Mouse (Mus musculus) forebrain, postnatal 0 days (tissue): ENCODE results near the gene Lingo3. TPM values are rescaled to one million over a fixed set of nuclear protein-coding genes. Genes with fewer than 3 reads are reported as not detected.

ENCODE experiments used
- ATAC-seq: fragments of 200-750 bp; cut with Nextera tagmentation; 2 replicates; pipeline ENCODE4 v1.8.0; 2017; ENCODE audit warnings: mild to moderate bottlenecking, moderate library complexity
- DNase-seq: peaks from one replicate; pipeline ENCODE4 v3.0.0-alpha.2; 2015
- H3K27ac ChIP-seq: fragments of 300-500 bp; sonication (generic); 2 replicates; pipeline ENCODE4 v1.5.1; 2014; ENCODE audit warnings: low read depth, mild to moderate bottlenecking, antibody characterized with exemption, low read length, moderate library complexity, mixed read lengths
- H3K27me3 ChIP-seq: fragments of 300-500 bp; sonication (generic); 2 replicates; pipeline ENCODE4 v1.6.1; 2014; ENCODE audit warnings: mild to moderate bottlenecking, low read length, mixed read lengths; ENCODE audit not compliant: insufficient read depth
- H3K36me3 ChIP-seq: fragments of 300-500 bp; sonication (generic); 2 replicates; pipeline ENCODE4 v1.6.1; 2014; ENCODE audit warnings: mild to moderate bottlenecking, moderate library complexity; ENCODE audit not compliant: insufficient read depth
- H3K4me1 ChIP-seq: fragments of 300-500 bp; sonication (generic); 2 replicates; pipeline ENCODE4 v1.6.1; 2014; ENCODE audit warnings: antibody characterized with exemption; ENCODE audit not compliant: insufficient read depth
- H3K4me2 ChIP-seq: fragments of 300-500 bp; sonication (generic); 2 replicates; pipeline ENCODE4 v1.6.1; 2014; ENCODE audit warnings: low read depth, mild to moderate bottlenecking, moderate library complexity
- H3K4me3 ChIP-seq: fragments of 300-500 bp; sonication (generic); 2 replicates; pipeline ENCODE4 v1.5.1; 2014; ENCODE audit warnings: low read depth, low read length, mixed read lengths
- H3K9ac ChIP-seq: fragments of 300-500 bp; sonication (generic); 2 replicates; pipeline ENCODE4 v1.6.1; 2014; ENCODE audit warnings: mild to moderate bottlenecking
- H3K9me3 ChIP-seq: fragments of 300-500 bp; sonication (generic); 2 replicates; pipeline ENCODE4 v1.6.1; 2016; ENCODE audit warnings: low read length
- CTCF ChIP-seq: sonication (generic); IDR thresholded peaks from 2 replicates; pipeline ENCODE4 v1.5.1; 2016; ENCODE audit warnings: antibody characterized with exemption, control low read depth, low read depth
- WGBS: fragments of 180-500 bp; shearing (Covaris S2); extraction: QIAGEN DNeasy Blood & Tissue Kit; methylation state at CpG from one replicate; pipeline ENCODE4 v1.1.7; 2014; 5-methylcytosine and 5-hydroxymethylcytosine counted together
- polyA plus RNA-seq: library from polyadenylated mRNA; unstranded; fragments of >200 nt; fragmentation: Nextera tagmentation; extraction: Ambion mirVana; gene quantifications from 2 replicates; pipeline ENCODE4 v1.2.1, GENCODE M21; 2015
- total RNA-seq: library from RNA; depleted of rRNA; stranded (reverse); fragments of >200 nt; gene quantifications from 2 replicates; pipeline ENCODE4 v1.2.3, GENCODE M21; 2014

Gene Lingo3
- total and polyA plus RNA-seq, 2 experiments from 2014 or later = 20.3 to 23.7 TPM

DNA sequence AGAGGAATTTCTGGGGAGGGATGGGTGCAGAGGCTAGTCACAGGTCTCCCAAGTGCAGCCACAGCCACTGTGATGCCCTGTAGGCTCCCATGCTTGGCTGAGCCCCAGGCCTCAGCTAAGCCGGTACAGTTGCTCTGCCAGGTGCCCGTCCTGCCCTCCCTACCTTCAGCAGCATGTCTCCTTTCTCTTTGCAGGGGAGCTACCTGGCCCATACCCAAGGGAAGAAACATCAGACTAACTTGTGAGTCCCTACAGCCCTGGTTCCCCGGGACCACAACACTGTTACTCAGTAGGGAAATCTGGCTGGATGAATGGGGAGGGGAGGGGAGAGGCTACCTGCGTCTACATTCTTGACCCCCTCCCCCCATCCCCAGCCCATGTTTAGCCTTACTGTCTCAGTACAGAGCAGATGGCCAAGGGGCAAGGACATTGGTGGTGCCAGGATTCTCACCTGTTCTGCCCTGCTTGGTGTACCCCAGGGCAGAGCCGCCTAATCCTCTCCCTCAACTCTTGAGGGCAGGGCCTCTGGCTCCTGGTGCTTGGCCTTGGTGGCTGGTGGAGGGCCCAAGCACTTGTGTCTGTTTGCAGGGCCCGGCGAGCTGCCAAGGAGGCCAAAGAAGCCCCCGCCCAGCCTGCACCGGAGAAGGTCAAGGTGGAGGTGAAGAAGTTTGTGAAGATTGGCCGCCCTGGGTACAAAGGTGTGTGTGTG lies 41.5 kb downstream of the Lingo3 start:
- DNase-seq (no peak), ATAC-seq (no peak)
- Histone ChIP-seq H3K27me3 (no peaks in the 10 kb centered on the region), H3K9ac (no peak overlapping the region), H3K4me3 (no peak overlapping the region), H3K27ac (no peak overlapping the region), H3K4me2 (no peak overlapping the region), H3K4me1 (peaks cover 14% of the 10 kb centered on the region), H3K9me3 (no peaks in the 10 kb centered on the region), H3K36me3 (peaks cover 42% of the 10 kb centered on the region)
- 89% methylated on average over 10 of the region's 10 CpGs for WGBS
- TF ChIP-seq CTCF = no peak

DNA sequence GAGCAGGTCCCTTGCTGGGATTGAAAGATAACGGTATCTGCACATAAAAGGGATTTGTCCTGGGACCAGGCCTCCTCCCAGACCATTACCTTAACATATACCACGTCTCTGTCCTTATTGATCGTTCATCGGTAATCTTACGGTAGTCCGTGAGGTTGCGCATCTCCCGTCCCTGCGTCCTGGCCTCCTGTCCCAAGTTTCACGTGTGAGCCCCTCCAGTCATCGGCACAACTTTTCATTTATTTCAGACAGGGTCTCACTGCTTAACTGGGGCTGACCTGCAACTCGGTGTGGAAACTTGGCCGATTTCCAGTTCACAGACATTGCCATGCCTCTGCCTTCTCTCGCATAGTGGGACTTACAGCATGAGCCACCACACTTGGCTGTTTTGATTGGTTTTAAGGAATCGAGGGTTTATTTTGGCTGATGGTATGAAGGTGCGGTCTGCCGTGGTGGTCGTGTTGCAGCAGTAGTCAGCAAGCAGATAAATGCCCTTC lies 44.7 kb downstream of the Lingo3 start:
- Histone ChIP-seq H3K4me3 (peak overlapping the region; percentile 88), H3K9ac (peak overlapping the region; percentile 96), H3K9me3 (no peaks in the 10 kb centered on the region), H3K4me2 (peak overlapping the region; percentile 88), H3K27me3 (no peaks in the 10 kb centered on the region), H3K4me1 (peaks cover 14% of the 10 kb centered on the region), H3K36me3 (peaks cover 54% of the 10 kb centered on the region), H3K27ac (peak overlapping the region; percentile 98)
- DNase-seq (peak; percentile 33), ATAC-seq (no peak)
- TF ChIP-seq CTCF = no peak
- 1% methylated on average over 18 of the region's 18 CpGs for whole genome bisulfite sequencing

GRCm38 (mm10) chr10:80798150-80799006 lies 45.5 kb downstream of the Lingo3 start, which contains the start of the genes Sf3a2 and Plekhj1:
Sf3a2 (plus strand) TSS chr10:80798198.
Plekhj1 (minus strand) TSS chr10:80798626.
- 2% methylated on average over 100 of the region's 104 CpGs for WGBS
- Histone ChIP-seq H3K27me3 (no peaks in the 10 kb centered on the region), H3K27ac (peak within 1 kb of the TSS; percentile 98), H3K4me1 (peaks cover 14% of the 10 kb centered on the region), H3K9ac (peak within 1 kb of the TSS; percentile 96), H3K36me3 (peaks cover 54% of the 10 kb centered on the region), H3K4me3 (peak within 1 kb of the TSS; percentile 88), H3K4me2 (peak within 1 kb of the TSS; percentile 88), H3K9me3 (no peaks in the 10 kb centered on the region)
- DNase-seq (peak; percentile 99), ATAC-seq (peak; percentile 96)
- TF ChIP-seq CTCF = no peak; the same call in none of the 2 replicates

DNA sequence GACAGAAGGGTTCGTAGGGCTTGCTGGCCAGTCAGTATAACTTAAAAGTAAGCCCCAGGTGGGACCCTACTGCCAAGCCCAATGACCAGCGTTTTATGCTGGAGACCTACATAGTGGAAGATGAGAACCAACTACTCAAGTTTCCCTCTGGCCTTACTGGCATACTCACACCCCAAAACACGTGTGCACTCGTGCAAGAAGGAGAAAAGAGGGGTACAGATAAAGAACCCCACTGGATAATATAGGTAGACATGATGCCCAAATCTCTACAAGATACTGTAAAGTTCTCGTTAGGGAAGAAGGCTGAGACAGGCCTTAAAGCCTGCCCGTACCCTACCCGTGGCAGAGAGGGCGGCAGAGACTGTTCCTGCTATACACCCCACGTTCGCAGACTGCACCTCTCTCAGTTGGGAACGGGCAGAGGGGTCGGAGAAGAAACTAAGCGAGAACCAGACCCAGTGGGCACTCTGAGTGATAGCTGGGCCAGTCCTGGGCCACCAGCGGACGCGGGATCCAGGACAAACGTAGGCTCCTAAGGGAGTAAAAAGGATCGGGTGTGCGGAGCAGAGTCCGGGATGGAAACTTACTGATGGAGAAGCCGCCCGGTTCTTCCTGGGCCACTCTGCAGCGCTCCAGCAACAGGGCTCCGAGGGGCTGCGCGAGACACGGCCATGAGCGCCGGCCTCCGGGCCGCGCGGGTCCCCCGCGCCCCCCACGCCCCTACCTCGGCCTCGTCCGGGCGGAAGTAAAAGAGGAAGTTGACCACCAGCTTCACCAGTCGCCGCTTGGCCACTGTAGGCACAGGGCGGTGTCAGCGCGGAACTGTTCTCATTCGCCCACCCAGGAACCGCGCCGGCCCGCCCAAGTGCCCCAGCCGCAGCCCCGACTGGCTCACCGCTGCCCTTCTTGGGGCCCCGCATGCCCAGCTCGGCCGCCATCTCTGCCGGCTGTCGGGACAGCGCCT lies 46.4 kb downstream of the Lingo3 start:
- H3K4me2 ChIP-seq = peak overlapping the region; percentile 88
- H3K36me3 ChIP-seq = peaks cover 54% of the 10 kb centered on the region
- no peak for DNase-seq
- H3K27ac ChIP-seq = peak overlapping the region; percentile 98
- H3K9ac ChIP-seq = peak overlapping the region; percentile 96
- WGBS = 3% methylated on average over 58 of the region's 59 CpGs
- no peaks in the 10 kb centered on the region for H3K9me3 ChIP-seq
- H3K27me3 ChIP-seq = no peaks in the 10 kb centered on the region
- peak overlapping the region; percentile 88 for H3K4me3 ChIP-seq
- 0 out of 2 replicates have a peak, but pooled peaks have one; percentile 34 for TF ChIP-seq CTCF
- peak; percentile 63 for ATAC-seq
- H3K4me1 ChIP-seq = peaks cover 14% of the 10 kb centered on the region

DNA sequence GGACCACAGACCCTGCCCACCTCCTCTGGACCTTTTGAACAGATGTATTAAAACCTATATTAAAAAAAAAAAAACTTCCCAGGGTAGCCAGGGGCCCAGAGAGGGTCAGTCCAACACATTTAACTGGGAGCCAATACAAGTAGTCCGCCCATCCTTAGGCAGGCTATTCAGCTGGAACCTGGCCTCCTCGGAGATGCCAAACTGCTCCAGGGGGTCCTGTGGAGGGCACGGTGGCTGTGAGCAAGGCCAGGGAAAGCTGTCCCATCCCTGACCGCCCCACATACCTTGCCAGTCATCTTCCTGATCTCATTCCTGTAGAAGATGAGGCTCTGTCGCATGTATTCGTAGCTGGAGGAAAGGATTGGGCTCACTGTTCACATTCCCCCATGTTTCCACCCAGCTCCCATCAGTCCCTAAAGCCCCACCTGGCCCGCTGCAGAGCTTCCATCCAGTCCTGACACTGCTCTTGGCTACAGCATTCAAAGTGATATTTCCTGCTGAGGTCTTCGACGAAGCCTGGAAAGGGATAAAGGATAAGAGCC lies 47.5 kb downstream of the Lingo3 start:
- WGBS = 87% methylated on average over 9 of the region's 9 CpGs
- peaks cover 51% of the 10 kb centered on the region for H3K36me3 ChIP-seq

GRCm38 (mm10) chr10:80794750-80795149 lies 49.1 kb downstream of the Lingo3 start:
- 89% methylated on average over 8 of the region's 8 CpGs for WGBS
- Histone ChIP-seq H3K9ac (no peak overlapping the region), H3K4me1 (peaks cover 12% of the 10 kb centered on the region), H3K4me2 (no peak overlapping the region), H3K4me3 (no peak overlapping the region), H3K27ac (no peak overlapping the region), H3K27me3 (no peaks in the 10 kb centered on the region), H3K36me3 (peaks cover 66% of the 10 kb centered on the region), H3K9me3 (no peaks in the 10 kb centered on the region)
- DNase-seq (no peak), ATAC-seq (no peak)
- no peak for TF ChIP-seq CTCF

More for the DNA sequence above, 47.5 kb downstream of the Lingo3 start:
- H3K9ac ChIP-seq = peak overlapping the region; percentile 96; the same call in 1 of the 2 replicates
- H3K27ac ChIP-seq = no peak overlapping the region
- TF ChIP-seq CTCF = no peak
- DNase-seq (no peak), ATAC-seq (no peak)
- H3K4me1 ChIP-seq = peaks cover 14% of the 10 kb centered on the region
- no peaks in the 10 kb centered on the region for H3K27me3 ChIP-seq
- H3K4me3 ChIP-seq = no peak overlapping the region
- H3K4me2 ChIP-seq = 0 out of 2 replicates have a peak overlapping the region, but pooled peaks have one; percentile 88
- no peaks in the 10 kb centered on the region for H3K9me3 ChIP-seq
